Mouse (Mus musculus) cerebellum, adult 2 months (tissue): ENCODE results near the gene Bcl2.

Experiments used
- CTCF ChIP-seq: fragments of 200-500 bp; IDR thresholded peaks from 2 replicates; pipeline ENCODE4 v1.5.1; 2011; ENCODE audit warnings: low read depth, mild to moderate bottlenecking, control low read depth, low read length, moderate library complexity, borderline replicate concordance; ENCODE audit not compliant: insufficient read depth
- POLR2A ChIP-seq: fragments of 200-500 bp; IDR thresholded peaks from 2 replicates; pipeline ENCODE4 v1.6.1; 2011; ENCODE audit warnings: low read length, control low read depth, borderline replicate concordance; ENCODE audit not compliant: insufficient read depth

GRCm38 (mm10) chr1:106717071-106717601 is 3.1 kb upstream of the Bcl2 start:
- TF ChIP-seq POLR2A: no peak
- TF ChIP-seq CTCF: peak; percentile 71
